Mouse (Mus musculus) brain, embryonic 18.5 days (tissue): ENCODE measurements at regions not wholly inside any gene's neighbourhood (a gene's known extent, or its start where the extent isn't known, plus 50 kb on each side); places are given as distances from the start of the nearest gene placed in this dataset.
A peak's percentile ranks its signal among the peaks of the same experiment; 100 is the strongest.

Experiments
- DNase-seq: peaks from one replicate; pipeline ENCODE4 v3.0.0-alpha.2; 2012; ENCODE audit warnings: low read depth, low spot score

DNA sequence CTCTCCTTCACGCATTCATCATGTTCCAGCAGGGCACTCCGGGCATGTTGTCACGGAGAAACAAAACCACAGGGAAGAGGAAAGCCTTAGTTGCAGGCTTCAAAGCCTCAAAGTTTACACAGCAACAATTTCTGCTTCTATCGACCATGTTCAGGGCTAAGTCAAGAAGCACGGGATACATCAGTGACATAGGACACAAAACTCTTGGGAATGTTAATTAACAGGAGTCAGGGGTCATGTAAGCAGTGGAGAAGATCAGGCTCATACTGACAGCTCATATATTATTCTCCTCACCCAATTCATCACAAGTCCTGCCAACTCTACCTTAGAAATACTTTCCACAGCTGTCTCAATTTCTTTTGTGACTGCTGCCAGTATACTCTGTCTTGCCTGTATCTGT lies 133.0 kb upstream of the Btbd3 start:
- no peak for DNase-seq

DNA sequence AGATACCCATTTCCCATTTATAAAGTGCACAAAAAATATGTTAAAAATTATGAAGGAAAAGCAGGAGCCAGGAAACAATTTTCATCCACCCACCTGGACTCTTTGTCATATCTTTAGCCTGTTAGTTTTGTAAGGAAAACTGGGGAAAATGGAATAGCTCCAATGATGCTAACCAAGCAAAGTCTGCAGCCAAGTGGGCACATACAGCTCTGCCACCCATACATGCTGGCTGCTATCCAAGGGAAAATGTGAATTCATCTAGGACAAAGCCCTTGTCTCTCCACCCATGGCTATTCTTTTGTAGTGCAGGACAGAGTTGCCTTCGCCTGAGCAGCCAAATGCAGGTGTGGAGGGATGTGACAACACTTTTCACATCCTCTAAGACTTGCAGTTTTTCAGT lies 135.5 kb upstream of the Btbd3 start:
- DNase-seq, result no peak

GRCm38 (mm10) chr2:138120131-138120530 lies 136.2 kb upstream of the Btbd3 start:
- no peak for DNase-seq

GRCm38 (mm10) chr2:138099777-138100176 lies 156.6 kb upstream of the Btbd3 start:
- DNase-seq, result no peak

GRCm38 (mm10) chr2:138085390-138085789 lies 171.0 kb upstream of the Btbd3 start:
- DNase-seq, result peak; percentile 52

- DNase-seq, result no peak
These were observed 171.6 kb upstream of the Btbd3 start for GRCm38 (mm10) chr2:138084564-138085283.

DNA sequence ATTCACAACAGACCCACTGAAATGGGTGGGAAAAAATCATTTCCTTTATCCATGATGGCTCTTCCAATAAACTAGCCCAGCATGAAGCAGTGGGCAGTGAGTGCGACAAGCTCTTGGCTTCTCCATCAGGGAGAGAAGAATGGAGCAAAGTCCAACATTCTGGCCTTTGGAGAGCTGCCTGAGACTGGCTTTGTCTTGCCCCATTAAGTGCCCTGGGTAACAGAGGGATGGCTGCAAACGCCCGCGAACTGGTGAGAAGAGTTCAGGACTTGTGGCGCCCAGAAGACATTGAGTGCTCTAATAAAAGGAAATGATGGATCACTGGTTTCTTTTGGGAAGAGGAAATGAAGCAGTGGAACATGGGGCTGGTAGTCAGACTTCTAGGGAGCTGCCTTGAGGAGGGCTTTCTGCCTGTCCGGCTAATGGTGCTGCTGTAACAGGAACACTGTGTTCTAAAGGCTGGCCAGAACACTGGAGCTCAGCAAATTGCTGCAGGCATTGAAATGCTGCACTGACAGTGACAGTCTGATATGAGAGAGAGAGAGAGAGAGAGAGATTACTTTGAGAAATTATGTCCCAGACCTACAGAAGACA lies 182.2 kb upstream of the Btbd3 start:
- no peak for DNase-seq

DNA sequence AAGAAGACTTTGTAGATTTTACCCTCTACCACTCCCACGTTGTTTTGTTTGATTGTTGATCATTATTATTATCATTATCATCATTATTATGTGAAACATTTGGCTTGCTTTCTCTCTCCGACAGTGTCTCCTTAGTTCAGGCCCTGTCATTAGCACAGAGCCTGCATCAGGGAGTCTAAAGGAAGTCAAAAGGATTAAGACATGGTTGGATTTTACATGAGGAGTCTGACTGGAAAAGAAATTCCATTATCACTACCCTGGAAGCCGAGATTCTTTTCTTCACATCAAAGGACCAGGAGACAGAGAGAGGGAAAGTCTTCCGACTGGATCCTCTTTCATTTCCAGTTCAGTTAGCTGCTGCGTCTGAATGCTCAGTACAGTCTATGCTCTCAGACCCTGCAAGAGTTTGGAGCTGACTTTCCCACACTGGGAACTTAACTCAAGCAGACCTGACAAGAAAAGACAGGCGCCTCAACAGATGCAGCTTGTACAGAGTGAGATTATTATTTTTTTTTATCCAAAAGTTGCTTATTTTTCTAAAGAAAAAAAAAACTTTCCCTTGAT lies 184.1 kb upstream of the Btbd3 start:
- DNase-seq, result no peak

GRCm38 (mm10) chr2:138053081-138053480 lies 203.3 kb upstream of the Btbd3 start:
- DNase-seq, result no peak

DNA sequence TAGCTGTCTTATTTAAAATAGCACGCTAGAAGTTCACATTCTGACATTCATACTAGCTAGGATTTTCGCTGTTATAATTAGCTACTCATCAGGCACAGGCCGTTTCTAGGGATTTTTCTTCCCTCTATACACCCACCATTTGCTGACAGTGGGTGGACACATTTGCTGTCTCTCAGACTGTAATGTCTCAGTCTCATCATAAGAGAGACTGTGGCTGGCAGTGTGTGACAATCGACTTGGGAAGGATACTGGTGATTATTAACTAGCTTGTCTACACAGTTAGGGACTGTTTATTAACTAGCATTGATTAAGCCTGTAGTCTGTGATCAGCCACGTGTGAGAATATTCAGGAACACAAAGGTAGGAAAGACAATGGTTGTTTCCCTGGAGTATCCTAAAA lies 208.0 kb upstream of the Btbd3 start:
- no peak for DNase-seq

DNA sequence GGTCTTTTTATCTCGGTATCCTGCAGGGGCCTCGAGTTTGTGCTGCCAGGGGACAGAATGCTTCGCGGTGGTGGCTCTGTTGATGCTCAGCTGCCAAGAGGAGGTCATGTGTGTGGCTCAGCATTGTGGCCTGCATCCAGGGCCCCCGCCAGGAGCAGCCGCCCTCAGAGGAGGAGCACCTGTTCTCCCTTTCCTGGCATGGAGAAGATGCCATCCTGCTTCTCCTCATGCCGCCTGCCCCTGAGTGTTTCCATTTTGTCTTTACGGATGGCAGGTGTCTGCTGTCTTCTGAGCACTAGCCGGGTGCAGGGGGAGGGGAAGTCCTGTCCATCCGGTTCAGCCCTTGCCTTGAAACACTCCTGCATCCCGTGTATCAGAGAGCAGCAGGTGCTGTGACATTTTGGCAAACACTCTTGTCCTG lies 208.6 kb upstream of the Btbd3 start:
- DNase-seq, result no peak

GRCm38 (mm10) chr2:138047361-138047760 lies 209.0 kb upstream of the Btbd3 start:
- no peak for DNase-seq

- DNase-seq, result no peak
These were observed 209.4 kb upstream of the Btbd3 start for GRCm38 (mm10) chr2:138046918-138047317.

- DNase-seq, result no peak
These were observed 210.3 kb upstream of the Btbd3 start for GRCm38 (mm10) chr2:138045933-138046642.

DNA sequence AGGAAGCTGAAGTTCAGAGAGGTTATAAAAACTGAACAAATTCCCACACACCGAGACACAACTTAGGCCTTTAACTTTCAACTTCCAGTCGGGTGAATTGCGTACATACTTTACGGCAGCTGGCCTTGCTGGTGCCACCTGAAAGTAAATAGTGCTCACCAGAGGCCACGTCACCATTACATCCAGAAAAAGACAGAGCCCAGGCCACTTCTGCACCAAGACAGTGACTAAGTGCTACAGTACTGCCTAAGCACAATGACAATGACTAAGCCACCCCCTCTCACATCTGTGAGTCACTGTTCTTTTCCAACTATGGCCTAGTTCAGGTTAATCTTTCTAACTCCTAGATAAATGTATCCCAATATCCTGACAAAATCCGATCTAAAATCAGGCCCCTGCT lies 215.7 kb upstream of the Btbd3 start:
- no peak for DNase-seq

DNA sequence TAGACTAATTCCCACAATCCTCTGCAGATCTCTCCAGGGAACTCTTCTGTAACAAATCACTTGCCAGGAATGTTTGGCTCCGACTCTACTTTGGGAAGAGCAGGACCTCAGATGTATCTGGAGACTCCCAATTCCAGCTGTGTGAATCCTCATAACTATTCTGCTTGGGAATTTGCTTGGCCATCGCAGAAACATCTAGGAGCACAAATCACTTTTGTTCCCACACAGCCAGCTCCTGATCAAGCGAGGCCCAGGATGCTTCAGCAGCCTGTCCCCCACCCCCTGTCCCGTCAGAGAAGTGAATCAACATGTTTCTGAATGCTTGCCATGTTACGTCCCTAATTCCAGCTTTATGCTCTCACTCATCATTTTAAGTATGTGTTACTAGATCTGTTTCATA lies 216.1 kb upstream of the Btbd3 start:
- DNase-seq, result no peak

DNA sequence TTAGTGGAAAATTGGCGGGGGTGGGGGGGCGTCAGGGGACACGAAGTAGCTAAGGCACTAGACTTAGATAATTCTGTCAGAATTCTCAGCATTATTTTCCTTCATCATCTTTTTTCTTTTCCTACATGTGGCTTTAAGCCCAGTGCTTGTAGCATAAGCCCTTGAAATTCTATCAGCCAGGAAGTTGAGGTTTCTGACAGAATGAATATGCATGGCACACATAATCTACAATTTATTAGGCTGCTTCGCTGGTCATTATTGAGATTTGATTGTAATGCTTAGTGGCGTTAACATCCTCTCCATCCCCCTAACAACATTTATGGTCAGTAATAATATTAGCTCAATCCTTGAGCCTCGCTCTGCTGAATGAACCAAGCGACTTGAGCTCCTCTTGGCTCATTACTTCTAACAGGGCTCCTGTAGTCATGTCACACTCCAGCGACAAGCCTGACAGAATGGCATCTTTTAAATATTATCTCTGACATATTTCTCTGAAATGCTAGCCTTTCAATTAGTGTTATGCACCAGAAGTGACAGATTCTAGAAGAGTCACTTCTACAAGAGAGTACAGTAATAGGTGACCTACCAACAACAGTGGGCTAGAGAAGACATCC lies 222.1 kb upstream of the Btbd3 start:
- peak; percentile 18 for DNase-seq

- DNase-seq, result peak; percentile 81
These were observed 222.8 kb upstream of the Btbd3 start for GRCm38 (mm10) chr2:138033379-138034122.

- DNase-seq, result no peak
These were observed 229.0 kb upstream of the Btbd3 start for GRCm38 (mm10) chr2:138027411-138027810.

DNA sequence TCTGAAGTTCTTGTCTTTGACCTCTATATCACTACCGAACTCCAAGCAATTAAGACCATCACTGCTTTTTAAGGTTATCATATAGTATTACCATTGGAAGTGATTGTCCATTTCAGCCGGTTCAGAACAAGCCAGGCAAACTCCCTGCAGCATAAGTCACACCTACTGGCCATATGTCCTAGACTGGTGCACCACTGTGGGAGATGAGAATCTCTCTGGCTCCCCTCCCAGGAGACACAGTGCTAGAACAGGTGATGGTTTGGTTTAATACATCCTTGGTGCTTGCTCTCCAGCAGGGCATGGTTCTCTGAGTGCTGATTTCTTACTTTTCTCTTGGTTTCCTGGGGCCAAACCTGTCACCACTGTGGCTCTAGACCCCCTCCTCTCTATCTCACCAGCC lies 232.8 kb upstream of the Btbd3 start:
- no peak for DNase-seq

GRCm38 (mm10) chr2:137981766-137982165 lies 274.6 kb upstream of the Btbd3 start:
- peak; percentile 16 for DNase-seq
